Mouse (Mus musculus): Measurements from ENCODE around the gene Tas2r134. TPM values are rescaled to one million over a fixed set of nuclear protein-coding genes. Genes with fewer than 3 reads are reported as not detected.

Tas2r134 gene
- polyA plus RNA-seq, 1 experiment from 2014 or later = not detected

- Histone ChIP-seq H3K9ac (no peak overlapping the region), H3K9me3 (no peaks in the 10 kb centered on the region), H3K4me3 (no peak overlapping the region), H3K4me1 (no peaks in the 10 kb centered on the region), H3K36me3 (no peaks in the 10 kb centered on the region), H3K4me2 (no peak overlapping the region), H3K27ac (no peak overlapping the region), H3K27me3 (no peaks in the 10 kb centered on the region)
- ATAC-seq (ENCODE audit: insufficient number of reproducible peaks, insufficient read depth, low FRiP score, low TSS enrichment, low read depth) = no peak
- WGBS = 23% methylated on average over 2 of the region's 3 CpGs
Measured at GRCm38 (mm10) chr2:51657684-51658083, 30.4 kb downstream of the Tas2r134 start.

GRCm38 (mm10) chr2:51658288-51658687 lies 31.0 kb downstream of the Tas2r134 start:
- Histone ChIP-seq H3K4me1 (no peaks in the 10 kb centered on the region), H3K27me3 (no peaks in the 10 kb centered on the region), H3K4me2 (no peak overlapping the region), H3K9me3 (no peaks in the 10 kb centered on the region), H3K9ac (no peak overlapping the region), H3K4me3 (no peak overlapping the region), H3K36me3 (no peaks in the 10 kb centered on the region), H3K27ac (no peak overlapping the region)
- 14% methylated on average over 5 of the region's 5 CpGs for WGBS
- no peak for ATAC-seq (ENCODE audit: insufficient number of reproducible peaks, insufficient read depth, low FRiP score, low TSS enrichment, low read depth)

- Histone ChIP-seq H3K27me3 (no peaks in the 10 kb centered on the region), H3K4me2 (no peak overlapping the region), H3K4me3 (no peak overlapping the region), H3K9me3 (no peaks in the 10 kb centered on the region), H3K9ac (no peak overlapping the region), H3K4me1 (peaks cover 15% of the 10 kb centered on the region), H3K27ac (no peak overlapping the region), H3K36me3 (no peaks in the 10 kb centered on the region)
- 48% methylated on average over 2 of the region's 2 CpGs for WGBS
- ATAC-seq (ENCODE audit: insufficient number of reproducible peaks, insufficient read depth, low FRiP score, low TSS enrichment, low read depth) = no peak
Measured at GRCm38 (mm10) chr2:51674321-51674720, 47.0 kb downstream of the Tas2r134 start.

All from embryonic facial prominence, embryonic 13.5 days (tissue).